Mouse (Mus musculus): Measurements from ENCODE around the gene Mynn. TPM values are rescaled to one million over a fixed set of nuclear protein-coding genes. Genes with fewer than 3 reads are reported as not detected.
"Not testable (repeated sequence)": the region's sequence is repeated elsewhere in the genome, so short reads cannot be mapped to it uniquely, and the experiment has no call there.

The Mynn gene
- total RNA-seq (2015; ENCODE audit: low replicate concordance) = 15.7 and 22.3 TPM in 2 replicates
- 37.1 and 41.4 TPM in 2 replicates for total RNA-seq (2017; ENCODE audit: low replicate concordance)

- ATAC-seq (replicated peaks; ENCODE audit: low FRiP score, poor library complexity, severe bottlenecking) = peak; percentile 89
Measured at GRCm38 (mm10) chr3:30602065-30602739, at the start of gene Mynn. Gene Mynn (plus strand): TSS chr3:30602065.

GRCm38 (mm10) chr3:30553741-30554140 is 48.1 kb upstream of the Mynn start:
- ATAC-seq (replicated peaks; ENCODE audit: low FRiP score, poor library complexity, severe bottlenecking) = no peak

- no peak for ATAC-seq (replicated peaks; ENCODE audit: low FRiP score, poor library complexity, severe bottlenecking)
Measured at GRCm38 (mm10) chr3:30560677-30561314, 41.1 kb upstream of the Mynn start.

GRCm38 (mm10) chr3:30566333-30566732 is 35.5 kb upstream of the Mynn start:
- not testable (repeated sequence) for ATAC-seq (replicated peaks; ENCODE audit: low FRiP score, poor library complexity, severe bottlenecking)

- ATAC-seq (replicated peaks; ENCODE audit: low FRiP score, poor library complexity, severe bottlenecking) = no peak
Measured at GRCm38 (mm10) chr3:30573549-30573948, 28.3 kb upstream of the Mynn start.

- no peak for ATAC-seq (replicated peaks; ENCODE audit: low FRiP score, poor library complexity, severe bottlenecking)
Measured at GRCm38 (mm10) chr3:30588865-30589264, 13.0 kb upstream of the Mynn start.

GRCm38 (mm10) chr3:30592418-30592853 is 9.4 kb upstream of the Mynn start:
- ATAC-seq (replicated peaks; ENCODE audit: low FRiP score, poor library complexity, severe bottlenecking) = peak; percentile 82

GRCm38 (mm10) chr3:30593719-30594485 is 8.0 kb upstream of the Mynn start:
- ATAC-seq (replicated peaks; ENCODE audit: low FRiP score, poor library complexity, severe bottlenecking) = no peak

GRCm38 (mm10) chr3:30595111-30595832 is 6.6 kb upstream of the Mynn start:
- ATAC-seq (replicated peaks; ENCODE audit: low FRiP score, poor library complexity, severe bottlenecking) = no peak

- no peak for ATAC-seq (replicated peaks; ENCODE audit: low FRiP score, poor library complexity, severe bottlenecking)
Measured at GRCm38 (mm10) chr3:30597271-30597670, 4.6 kb upstream of the Mynn start.

- peak; percentile 23; the same call in 1 of the 2 replicates for ATAC-seq (replicated peaks; ENCODE audit: low FRiP score, poor library complexity, severe bottlenecking)
Measured at GRCm38 (mm10) chr3:30599711-30600545, 1.9 kb upstream of the Mynn start, which contains the start of gene Actrt3. Gene Actrt3 (minus strand): TSS chr3:30599939.

- ATAC-seq (replicated peaks; ENCODE audit: low FRiP score, poor library complexity, severe bottlenecking) = 0 out of 2 replicates have a peak, but pooled peaks have one; percentile 7
Measured at GRCm38 (mm10) chr3:30600717-30601116, 1.1 kb upstream of the Mynn start.

- peak; percentile 49 for ATAC-seq (replicated peaks; ENCODE audit: low FRiP score, poor library complexity, severe bottlenecking)
Measured at GRCm38 (mm10) chr3:30601175-30601574, 690 bp upstream of the Mynn start.

- ATAC-seq (replicated peaks; ENCODE audit: low FRiP score, poor library complexity, severe bottlenecking) = peak; percentile 70; the same call in 1 of the 2 replicates
Measured at GRCm38 (mm10) chr3:30601610-30602064, 228 bp upstream of the Mynn start.

- peak; percentile 67 for ATAC-seq (replicated peaks; ENCODE audit: low FRiP score, poor library complexity, severe bottlenecking)
Measured at GRCm38 (mm10) chr3:30602740-30603098, 854 bp downstream of the Mynn start.

- ATAC-seq (replicated peaks; ENCODE audit: low FRiP score, poor library complexity, severe bottlenecking) = no peak
Measured at GRCm38 (mm10) chr3:30603256-30603655, 1.4 kb downstream of the Mynn start.

GRCm38 (mm10) chr3:30608999-30609398 is 7.1 kb downstream of the Mynn start:
- ATAC-seq (replicated peaks; ENCODE audit: low FRiP score, poor library complexity, severe bottlenecking) = no peak

- no peak for ATAC-seq (replicated peaks; ENCODE audit: low FRiP score, poor library complexity, severe bottlenecking)
Measured at GRCm38 (mm10) chr3:30610930-30611329, 9.1 kb downstream of the Mynn start.

- no peak for ATAC-seq (replicated peaks; ENCODE audit: low FRiP score, poor library complexity, severe bottlenecking)
Measured at GRCm38 (mm10) chr3:30620132-30620531, 18.3 kb downstream of the Mynn start.

Data from erythroblast, adult 5-6 weeks (primary cell).